Mouse (Mus musculus) gastrocnemius, adult 2 months (tissue): ENCODE measurements at regions not wholly inside any gene's neighbourhood (a gene's known extent, or its start where the extent isn't known, plus 50 kb on each side); places are given as distances from the start of the nearest gene placed in this dataset.

Source experiments
- DNase-seq: peaks from one replicate; pipeline ENCODE4 v3.0.0; 2022
- H3K27ac ChIP-seq: fragments of 200-600 bp; 2 replicates; pipeline ENCODE4 v1.8.1; 2022; ENCODE audit warnings: mild to moderate bottlenecking
- H3K4me3 ChIP-seq: fragments of 200-600 bp; 2 replicates; pipeline ENCODE4 v1.8.1; 2022; ENCODE audit warnings: mild to moderate bottlenecking, moderate library complexity
- CTCF ChIP-seq: fragments of 200-600 bp; IDR thresholded peaks from 2 replicates; pipeline ENCODE4 v1.8.1; 2022; ENCODE audit warnings: antibody characterized with exemption, mild to moderate bottlenecking, moderate library complexity
- intact Hi-C: fragments of 180-260 bp; cut with DNase I; formaldehyde crosslinking; loops from one replicate; pipeline ENCODE4 v1.15.1; 2025

DNA sequence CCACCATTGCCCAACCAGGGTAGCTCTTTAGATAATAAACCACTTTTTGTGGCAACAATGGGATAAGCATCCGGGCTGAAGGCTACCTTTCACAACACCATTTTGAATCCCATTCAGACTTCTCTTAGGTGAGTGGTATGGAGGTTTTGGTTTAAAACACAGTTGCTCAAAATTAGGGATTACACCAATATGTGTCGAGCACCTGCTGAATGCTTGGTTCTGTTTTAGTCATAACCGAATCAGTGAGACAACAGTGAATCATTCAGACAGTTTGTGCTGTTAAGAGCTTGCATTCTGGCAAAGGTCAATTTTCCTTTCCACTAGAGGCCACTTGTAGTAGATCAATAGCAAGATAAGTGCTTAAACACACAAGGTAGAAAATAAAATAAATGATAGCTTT is 561.2 kb upstream of the Gm9747 start:
- intact Hi-C loops = no loop called here
- no peak for DNase-seq
- Histone ChIP-seq H3K27ac (no peak overlapping the region), H3K4me3 (no peak overlapping the region)
- no peak for TF ChIP-seq CTCF

- DNase-seq = no peak
- TF ChIP-seq CTCF = no peak
- intact Hi-C loops = no loop called here
- Histone ChIP-seq H3K4me3 (peak overlapping the region; percentile 51), H3K27ac (no peak overlapping the region)
These were observed 557.2 kb upstream of the Gm9747 start for GRCm38 (mm10) chr1:81675576-81676342.

- DNase-seq = no peak
These were observed 555.0 kb upstream of the Gm9747 start for GRCm38 (mm10) chr1:81677768-81678400.

GRCm38 (mm10) chr1:81696129-81696528 is 536.8 kb upstream of the Gm9747 start:
- TF ChIP-seq CTCF = no peak
- DNase-seq = peak; percentile 19
- intact Hi-C loops = loop anchor here (10.0 kb wide), 2 partner anchors 409 to 739 kb away; no protein-coding TSS in a partner anchor
- Histone ChIP-seq H3K27ac (peak overlapping the region; percentile 36), H3K4me3 (no peak overlapping the region)

More at GRCm38 (mm10) chr1:81677768-81678400, 555.0 kb upstream of the Gm9747 start:
- H3K4me3 ChIP-seq = no peak overlapping the region
- intact Hi-C loops = no loop called here
- no peak for TF ChIP-seq CTCF
- no peak overlapping the region for H3K27ac ChIP-seq

DNA sequence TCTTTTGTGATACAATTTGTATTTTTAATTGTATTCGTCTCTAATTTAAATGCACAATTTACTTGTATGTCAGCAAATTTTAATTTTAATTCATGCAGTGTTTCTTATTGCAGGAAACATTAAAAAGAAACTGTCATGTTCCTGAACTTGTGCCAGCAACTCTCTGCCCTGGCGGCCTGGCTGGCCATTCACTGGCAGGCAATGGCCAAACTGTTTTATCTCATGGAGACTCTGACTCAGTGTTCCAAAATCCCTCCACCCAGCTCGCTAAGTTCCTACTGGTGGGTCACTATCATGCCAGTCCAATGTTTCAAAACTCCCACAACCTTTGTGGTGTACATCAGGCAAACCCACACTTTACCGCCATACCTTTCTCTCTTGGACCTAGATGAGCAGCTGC is 523.7 kb upstream of the Gm9747 start:
- no peak for DNase-seq
- Histone ChIP-seq H3K27ac (no peak overlapping the region), H3K4me3 (no peak overlapping the region)
- intact Hi-C loops = no loop called here
- TF ChIP-seq CTCF = no peak

- no peak for TF ChIP-seq CTCF
- H3K27ac ChIP-seq = no peak overlapping the region
- intact Hi-C loops = no loop called here
These were observed 515.8 kb upstream of the Gm9747 start for GRCm38 (mm10) chr1:81717091-81717490.

GRCm38 (mm10) chr1:81718233-81718632 is 514.7 kb upstream of the Gm9747 start:
- no peak overlapping the region for H3K27ac ChIP-seq

More at GRCm38 (mm10) chr1:81717091-81717490, 515.8 kb upstream of the Gm9747 start:
- no peak overlapping the region for H3K4me3 ChIP-seq
- DNase-seq = no peak

GRCm38 (mm10) chr1:81724859-81725258 is 508.1 kb upstream of the Gm9747 start:
- no peak for TF ChIP-seq CTCF
- Histone ChIP-seq H3K27ac (no peak overlapping the region), H3K4me3 (no peak overlapping the region)
- DNase-seq = no peak
- intact Hi-C loops = no loop called here

More at GRCm38 (mm10) chr1:81718233-81718632, 514.7 kb upstream of the Gm9747 start:
- no peak for DNase-seq
- H3K4me3 ChIP-seq = no peak overlapping the region
- intact Hi-C loops = no loop called here
- TF ChIP-seq CTCF = no peak

DNA sequence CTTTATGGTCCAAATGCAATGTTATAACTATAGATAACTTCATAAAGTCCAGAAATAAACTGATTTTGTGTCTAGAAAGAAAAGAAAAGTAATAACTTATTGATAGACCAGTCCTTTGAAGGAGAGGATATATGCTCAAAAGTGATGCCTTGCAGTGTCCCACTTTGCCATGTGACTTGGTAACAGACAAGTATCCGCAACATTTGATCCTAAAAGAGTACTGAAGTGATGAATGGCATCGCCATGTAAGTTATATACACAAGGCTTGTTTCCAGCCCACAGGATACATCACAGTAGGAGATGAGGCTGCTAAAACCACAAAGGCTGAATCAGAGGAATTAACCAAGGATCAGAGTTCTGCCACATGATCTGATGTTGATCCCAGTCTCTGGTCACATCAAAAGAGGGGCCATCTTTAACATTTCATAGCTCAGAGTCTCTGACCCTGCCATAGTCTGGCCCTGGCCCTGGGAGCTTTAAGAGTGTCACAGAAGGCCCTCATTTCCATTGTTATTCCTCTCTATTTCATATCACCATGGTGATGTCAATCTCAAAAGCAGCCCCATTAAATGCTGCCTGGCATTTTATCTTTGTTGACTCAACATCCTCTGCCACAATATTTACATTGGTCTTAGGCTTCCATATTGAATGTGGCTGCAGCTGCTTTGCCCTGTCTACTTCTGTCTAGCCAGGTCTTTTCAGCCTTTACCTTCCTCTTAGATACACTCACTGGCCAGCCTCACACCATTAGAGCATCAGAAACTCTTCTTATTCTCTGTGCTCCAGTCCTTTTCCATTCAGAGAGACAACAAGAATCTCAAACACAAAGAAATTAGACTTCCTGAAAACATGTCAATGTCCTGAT is 506.4 kb upstream of the Gm9747 start:
- intact Hi-C loops = no loop called here
- DNase-seq = no peak

DNA sequence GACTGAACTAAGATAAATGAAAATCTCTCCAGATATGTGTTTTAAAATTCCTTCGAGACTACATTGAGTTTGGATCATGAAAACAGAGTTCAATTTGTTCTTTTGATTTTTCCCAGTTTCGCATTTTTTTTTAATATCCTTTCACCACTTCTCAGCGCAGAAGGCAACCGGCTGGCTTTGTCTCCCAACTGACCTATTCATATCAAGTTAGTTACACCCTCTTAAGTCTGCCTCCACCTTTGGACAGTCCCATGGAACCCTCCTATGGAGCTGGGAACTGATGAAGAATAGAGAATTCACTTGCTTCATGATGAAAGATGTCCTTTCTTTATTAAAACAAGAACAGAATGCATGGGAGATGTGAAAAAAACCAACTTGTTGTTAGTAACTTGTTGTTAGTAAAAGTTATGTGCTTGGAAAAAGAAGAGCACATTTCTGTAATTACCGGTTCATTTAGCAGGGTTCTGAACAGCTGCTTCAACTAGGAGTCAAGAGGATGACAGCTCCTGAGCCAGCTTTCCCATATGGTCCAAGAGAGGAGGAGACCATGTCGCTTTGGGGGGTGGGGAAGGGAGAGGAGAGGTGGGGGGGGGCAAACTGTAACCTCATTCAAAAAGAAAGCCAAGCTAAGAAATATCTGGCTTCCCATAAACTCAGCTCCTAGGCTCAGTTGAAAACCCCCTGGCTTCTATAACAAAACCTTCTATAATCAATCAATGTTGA is 495.6 kb upstream of the Gm9747 start:
- no peak for TF ChIP-seq CTCF
- H3K4me3 ChIP-seq = no peak overlapping the region
- intact Hi-C loops = no loop called here
- no peak overlapping the region for H3K27ac ChIP-seq
- DNase-seq = no peak

More for the DNA sequence above, 506.4 kb upstream of the Gm9747 start:
- Histone ChIP-seq H3K27ac (no peak overlapping the region), H3K4me3 (no peak overlapping the region)
- no peak for TF ChIP-seq CTCF

GRCm38 (mm10) chr1:81738384-81738783 is 494.5 kb upstream of the Gm9747 start:
- DNase-seq = no peak
- H3K4me3 ChIP-seq = no peak overlapping the region
- no peak for TF ChIP-seq CTCF
- H3K27ac ChIP-seq = no peak overlapping the region
- intact Hi-C loops = no loop called here

DNA sequence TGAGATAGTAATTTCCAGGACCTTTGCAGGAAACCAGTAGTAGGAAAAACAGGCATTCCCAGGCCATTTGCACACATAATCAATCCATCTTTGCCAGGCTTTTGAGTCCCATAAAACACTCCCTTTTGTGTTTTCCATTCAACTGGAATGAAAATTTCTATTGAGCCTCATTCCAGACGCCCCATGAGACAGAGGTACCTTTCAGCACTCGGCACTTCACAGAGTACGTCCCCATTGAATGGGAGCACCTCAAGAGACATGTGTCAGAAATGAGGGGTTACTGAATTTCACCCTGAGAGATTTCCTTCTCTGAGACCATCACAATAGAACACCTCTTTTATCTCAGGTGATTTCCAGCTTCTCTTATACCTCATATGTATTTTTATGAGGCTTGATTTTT is 493.5 kb upstream of the Gm9747 start:
- Histone ChIP-seq H3K27ac (peak overlapping the region; percentile 2; the same call in 1 of the 2 replicates), H3K4me3 (no peak overlapping the region)
- intact Hi-C loops = no loop called here
- DNase-seq = no peak
- TF ChIP-seq CTCF = no peak
